Mouse (Mus musculus) G1E-ER4 (cell line): ENCODE data around the gene Dalrd3. TPM values are rescaled to one million over a fixed set of nuclear protein-coding genes. Genes with fewer than 3 reads are reported as not detected.

ENCODE experiments used
- GATA1 ChIP-seq: IDR thresholded peaks from one replicate; pipeline ENCODE4 v1.8.0; 2012; ENCODE audit warnings: low read length, inconsistent platforms
- polyA plus RNA-seq: library from polyadenylated mRNA; stranded (reverse); fragments of >175 nt; gene quantifications from 2 replicates; pipeline ENCODE4 v1.2.3, GENCODE M21; 2012

Gene Dalrd3
- 76.1 and 91.0 TPM in 2 replicates for polyA plus RNA-seq

DNA sequence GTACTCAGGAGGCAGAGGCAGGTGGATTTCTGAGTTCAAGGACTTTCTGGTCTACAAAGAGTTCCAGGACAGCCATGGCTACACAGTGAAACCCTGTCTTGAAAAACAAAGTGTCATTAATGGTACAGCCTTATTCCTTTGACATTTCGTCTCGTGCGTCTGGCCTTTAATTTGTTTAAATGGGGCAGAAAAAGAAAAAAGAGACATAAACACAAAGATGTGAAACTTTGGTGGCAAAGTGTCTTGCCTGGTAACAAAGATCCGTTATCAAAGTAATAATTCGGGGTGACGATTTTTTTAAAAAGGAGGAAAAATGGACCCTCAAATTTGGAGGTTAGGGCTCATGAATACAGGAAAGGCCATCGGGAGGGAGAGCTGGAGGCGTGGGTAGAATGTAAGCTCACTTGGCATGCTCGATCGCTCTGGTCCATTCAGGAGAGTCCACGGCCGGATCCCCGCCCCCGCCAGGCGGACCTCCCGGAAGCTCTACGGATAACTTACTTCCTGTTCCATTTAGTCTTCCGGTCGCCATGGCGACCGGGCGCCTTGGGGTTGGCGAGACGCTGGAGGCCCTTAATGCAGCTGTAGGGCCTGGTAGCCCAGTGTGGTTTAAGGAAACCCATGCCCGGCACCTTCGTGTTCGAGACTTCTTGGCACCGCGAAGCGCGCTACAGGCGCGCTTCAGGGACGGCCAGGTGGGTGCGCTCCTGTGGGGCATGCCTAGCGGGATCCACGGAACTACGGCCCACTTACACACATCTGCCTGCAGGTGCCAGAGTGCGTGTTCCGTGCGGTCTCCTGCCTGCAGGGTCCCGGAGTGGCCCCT lies at the start of gene Dalrd3:
TSS of gene Dalrd3 (plus strand) at position 506 of the 826 bp plus-strand sequence.
- no peak for TF ChIP-seq GATA1

DNA sequence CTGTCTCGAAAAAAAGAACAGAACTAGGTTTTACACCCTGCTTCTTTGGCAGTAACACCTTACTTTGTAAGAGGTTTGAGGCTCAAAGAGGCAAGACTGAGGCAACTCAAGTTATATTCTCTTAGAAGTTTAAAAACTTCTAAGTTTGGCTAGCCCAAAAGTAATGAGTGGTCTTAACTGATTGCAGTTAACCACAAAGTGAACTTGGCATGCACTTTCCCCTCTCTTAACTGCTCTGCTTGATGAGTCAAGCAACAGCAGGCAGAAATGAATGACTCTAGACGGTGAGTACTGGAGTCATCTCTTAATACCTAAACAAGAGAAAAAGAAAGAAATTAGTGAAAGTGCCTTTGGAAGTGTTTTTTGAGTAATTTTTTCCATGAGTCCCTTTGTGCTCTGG lies 48.1 kb upstream of the Dalrd3 start:
- no peak for TF ChIP-seq GATA1

DNA sequence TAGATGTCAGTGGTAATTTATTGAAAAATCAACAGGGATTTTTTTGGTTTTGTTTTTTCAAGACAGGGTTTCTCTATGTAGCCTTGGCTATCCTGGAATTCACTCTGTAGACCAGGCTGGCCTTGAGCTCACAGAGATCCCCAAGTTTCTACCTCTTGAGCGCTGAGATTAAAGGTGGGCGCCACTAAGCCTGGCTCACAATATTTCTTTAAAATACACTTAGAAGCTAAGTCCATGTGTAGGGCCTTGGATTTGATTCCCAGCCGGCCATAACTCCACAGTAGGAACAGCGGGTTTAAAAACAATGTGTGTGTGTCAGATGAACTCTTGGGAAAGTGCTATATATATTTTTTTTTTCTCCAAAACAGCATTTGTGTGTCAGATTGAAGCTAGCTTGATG lies 46.3 kb upstream of the Dalrd3 start:
- no peak for TF ChIP-seq GATA1

DNA sequence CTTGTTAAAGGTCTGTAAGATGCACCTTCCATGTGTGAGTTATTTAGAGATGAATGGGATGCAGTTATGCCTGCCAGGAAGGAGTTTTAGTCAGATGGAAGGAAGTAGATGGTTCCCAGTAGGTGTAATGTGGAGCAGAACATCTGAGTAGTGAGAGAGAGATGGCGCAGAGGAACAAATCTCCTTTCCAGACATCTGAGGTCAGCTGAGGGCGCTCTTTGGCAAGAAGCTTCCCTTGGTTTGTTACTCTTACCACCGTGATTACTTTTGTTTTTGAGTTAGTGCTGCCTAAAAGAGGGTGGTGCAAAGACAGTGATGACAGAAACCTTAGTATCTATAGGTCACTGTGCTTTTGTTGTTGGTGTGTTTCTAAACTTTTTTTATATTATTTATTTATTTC lies 44.3 kb upstream of the Dalrd3 start:
- TF ChIP-seq GATA1: no peak

DNA sequence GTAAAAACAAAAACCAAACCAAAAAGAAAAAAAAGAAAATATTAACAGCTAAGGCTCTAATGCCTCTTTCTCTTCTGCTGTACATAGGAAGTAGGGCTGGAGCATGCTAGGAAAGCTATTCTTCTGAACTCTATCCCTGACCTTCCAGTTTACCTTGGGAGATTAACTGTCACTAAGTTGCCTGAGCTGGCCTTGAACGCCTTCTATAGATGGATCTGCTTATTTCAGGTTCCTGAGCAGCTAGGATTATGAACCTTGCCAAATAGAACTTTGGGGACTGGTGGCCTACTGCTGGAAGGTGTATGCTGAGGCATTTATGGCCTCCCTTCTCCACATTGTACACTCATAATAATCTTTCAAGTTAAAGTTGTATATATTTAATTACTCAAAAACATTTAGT lies 38.7 kb upstream of the Dalrd3 start:
- no peak for TF ChIP-seq GATA1

DNA sequence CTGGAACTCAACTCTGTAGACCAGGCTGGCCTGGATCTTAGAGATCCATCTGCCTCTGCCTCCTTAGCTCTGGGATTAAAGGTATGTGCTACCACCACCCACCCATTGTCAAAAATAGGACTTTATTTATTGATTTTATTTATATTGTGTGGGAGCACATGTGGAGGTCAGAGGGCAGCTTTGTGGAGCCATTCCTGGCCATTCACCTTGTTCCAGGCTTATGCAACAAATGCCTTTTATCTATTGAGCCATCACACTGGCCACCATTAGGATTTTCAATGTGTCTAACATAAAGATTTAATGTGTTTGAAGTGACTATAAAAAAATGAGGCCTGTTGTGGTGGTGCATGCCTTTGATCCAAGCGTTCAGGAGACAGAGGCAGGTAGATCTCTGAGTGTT lies 38.2 kb upstream of the Dalrd3 start:
- no peak for TF ChIP-seq GATA1

DNA sequence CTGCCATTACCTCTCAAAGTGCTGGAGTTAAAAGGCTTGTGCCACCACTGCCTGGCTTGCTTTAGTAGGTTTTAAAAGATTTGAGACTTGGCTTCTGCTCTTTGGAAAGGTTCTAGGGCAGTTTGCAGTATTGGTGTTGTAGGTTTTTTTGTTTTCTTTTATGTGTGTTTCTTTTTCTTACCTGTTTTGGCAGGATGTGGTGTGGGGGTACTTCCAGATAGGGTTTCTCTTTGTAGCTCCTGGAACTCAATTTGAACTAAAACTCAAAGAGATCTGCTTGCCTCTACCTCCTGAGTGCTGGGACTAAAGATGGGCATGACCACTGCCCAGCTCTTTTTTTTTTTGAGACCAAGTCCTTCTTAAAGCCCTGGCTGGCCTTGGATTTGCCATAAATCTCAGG lies 28.8 kb upstream of the Dalrd3 start:
- no peak for TF ChIP-seq GATA1

DNA sequence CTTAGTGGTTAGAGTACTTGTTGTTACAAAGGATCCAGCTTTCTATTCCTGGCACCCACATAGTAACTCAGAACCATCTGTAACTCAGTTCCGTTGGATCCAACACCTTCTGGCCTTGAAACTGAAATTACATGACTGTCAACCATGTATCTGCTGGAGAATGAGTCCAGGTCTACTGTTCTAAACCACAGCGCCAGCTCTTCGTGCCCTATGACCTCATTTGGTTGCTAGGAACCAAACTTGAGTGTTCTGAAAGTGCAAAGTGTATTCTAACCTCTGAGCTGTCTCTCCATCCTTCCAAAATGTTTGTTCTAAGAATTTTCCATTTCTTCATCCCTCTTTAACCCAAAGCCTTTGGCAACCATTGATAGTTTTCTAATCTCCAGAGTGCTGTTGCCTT lies 23.7 kb upstream of the Dalrd3 start:
- no peak for TF ChIP-seq GATA1

DNA sequence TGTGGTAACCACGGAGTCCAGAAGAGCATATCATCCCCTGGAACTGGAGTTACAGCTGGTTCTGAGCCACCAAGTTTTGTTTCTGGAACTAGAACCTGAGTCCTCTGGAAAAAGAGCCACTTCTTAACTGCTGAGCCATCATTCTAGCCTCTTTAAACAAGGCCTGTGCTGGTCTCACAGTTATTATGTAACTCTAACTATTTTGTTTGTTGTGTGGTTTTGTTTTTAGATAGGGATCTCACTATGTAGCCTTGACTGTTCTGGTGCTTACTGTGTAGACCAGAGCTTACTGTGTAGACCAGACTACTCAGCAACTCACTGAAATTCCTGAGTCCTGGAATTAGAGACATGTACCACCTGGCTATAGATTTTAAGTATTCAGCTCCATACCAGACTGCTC lies 22.8 kb upstream of the Dalrd3 start:
- TF ChIP-seq GATA1: no peak

DNA sequence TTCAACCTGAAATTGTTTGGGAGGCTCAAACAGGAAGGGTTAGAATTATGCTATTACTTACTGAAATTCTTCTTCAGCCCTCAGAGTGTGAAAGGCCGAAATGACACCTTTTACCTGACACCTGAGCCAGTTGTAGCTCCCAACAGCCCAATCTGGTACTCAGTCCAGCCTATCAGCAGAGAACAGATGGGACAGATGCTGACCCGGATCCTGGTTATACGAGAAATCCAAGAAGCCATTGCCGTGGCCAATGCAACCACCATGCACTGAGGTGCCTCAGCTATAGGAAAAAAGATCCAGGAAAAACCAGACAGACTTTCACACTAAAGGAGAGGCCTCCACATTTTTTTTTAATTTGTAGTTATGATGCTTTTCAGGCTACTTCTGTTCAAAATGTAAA lies 10.5 kb upstream of the Dalrd3 start:
- TF ChIP-seq GATA1: no peak

DNA sequence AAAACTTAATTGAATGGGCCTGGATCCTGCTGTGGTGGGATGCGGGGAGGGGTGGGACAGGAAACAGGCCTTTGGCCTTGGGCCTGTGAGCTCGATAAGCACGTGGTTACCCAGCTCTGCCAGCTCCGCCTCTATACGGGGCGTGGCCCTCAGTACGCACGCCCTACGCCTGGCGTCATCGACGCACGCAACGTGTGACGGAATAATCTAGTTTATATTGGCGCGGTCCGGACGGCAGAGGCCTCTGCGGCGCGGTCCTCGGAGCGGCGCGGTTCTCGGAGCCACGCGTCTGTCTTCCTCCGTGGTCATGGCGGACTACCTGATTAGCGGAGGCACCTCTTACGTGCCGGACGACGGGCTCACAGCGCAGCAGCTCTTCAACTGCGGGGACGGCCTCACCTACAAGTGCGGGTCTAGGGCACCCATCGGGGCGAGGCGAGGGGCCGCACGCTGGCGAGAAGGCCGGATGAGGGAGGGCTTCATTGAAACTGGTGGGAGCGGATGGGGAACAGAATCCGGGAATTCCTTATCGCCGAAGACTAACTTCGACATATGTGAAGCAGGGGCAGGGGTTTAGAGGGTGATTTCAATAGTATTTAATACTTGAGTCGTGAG lies 9.4 kb upstream of the Dalrd3 start, which contains the start of gene Impdh2:
TSS of gene Impdh2 (plus strand) at position 60 of the 615 bp plus-strand sequence.
- no peak for TF ChIP-seq GATA1

DNA sequence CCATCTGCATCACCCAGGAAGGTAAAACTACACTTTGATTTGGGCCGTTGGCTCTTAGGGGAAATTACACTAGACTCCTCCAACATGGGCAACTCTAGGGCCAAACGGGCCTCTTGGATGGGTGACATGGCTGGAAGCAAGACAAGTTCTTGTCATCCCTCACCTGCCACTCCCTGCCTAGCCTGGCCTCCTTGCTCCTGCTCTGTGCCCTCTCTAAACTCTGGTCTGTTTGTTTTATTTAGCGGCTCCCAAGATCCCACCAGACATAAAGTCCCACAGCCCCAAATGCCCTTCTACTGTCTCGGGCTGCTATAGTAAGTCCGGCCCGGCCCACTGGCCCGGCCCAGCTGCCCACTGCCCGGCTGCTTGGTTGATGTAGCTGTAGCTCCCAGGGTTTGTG lies 6.0 kb upstream of the Dalrd3 start:
- TF ChIP-seq GATA1: no peak

DNA sequence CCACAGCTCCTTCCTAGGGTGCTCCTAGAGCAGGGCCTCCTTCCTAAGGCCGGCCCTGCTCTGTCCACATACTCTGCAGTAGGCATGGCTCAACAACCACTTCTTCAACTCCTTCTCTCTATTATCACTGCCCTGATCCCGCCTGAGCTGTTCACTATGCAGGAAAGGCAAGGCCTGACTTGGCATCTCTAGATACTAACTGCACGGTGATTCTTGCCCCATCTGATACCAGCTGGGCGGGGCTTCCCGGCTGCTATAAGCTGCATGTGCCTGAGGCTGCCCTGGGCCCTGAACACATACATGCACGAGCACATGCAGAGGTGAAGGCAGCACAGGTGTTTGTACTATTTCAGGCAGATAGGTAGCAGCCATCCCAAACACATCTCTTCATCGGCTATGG lies 5.6 kb upstream of the Dalrd3 start:
- no peak for TF ChIP-seq GATA1

DNA sequence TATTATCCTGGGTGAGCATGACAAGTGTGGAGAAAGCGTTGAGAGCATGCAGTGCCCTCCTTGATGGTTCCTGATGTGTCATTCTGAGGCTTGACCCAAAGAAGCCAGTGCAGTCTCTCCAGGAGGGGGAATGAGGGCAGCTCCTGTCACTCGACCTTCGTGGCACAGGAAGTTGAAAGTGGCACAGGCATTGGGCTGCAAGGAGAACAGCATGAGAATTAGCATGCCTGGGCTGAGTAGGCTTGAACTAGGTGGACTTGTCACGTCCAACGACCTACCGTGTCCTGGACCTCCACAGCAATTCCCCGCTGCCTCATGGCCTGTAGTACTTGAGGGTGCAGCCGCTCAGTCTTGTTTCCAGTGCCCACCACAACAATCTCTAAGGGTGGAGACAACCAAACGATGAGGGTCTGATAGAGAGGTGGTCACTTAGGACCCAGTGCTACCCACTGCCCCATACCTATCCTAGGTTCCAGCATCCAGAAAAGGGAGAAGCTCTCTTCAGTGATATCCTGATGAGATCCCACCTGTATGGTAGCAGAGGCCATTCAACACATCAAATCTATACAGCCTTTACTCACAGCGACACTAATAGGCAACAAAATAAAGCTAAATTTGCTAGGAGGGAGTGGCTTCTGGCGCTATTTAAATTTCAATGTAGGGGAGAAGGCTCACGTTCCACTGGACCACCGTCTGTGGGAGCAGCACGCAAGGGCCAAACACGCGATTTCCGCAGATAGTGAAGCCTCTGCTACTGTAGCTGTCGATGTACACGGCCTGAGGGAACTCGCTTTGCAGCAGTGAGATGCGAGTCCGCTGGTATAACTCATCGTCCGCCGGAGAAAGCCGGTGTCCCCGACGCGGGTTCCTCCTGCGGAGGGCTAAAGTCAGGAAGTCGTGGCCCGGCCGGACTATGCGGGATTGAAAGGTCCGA lies 3.5 kb upstream of the Dalrd3 start:
- no peak for TF ChIP-seq GATA1

DNA sequence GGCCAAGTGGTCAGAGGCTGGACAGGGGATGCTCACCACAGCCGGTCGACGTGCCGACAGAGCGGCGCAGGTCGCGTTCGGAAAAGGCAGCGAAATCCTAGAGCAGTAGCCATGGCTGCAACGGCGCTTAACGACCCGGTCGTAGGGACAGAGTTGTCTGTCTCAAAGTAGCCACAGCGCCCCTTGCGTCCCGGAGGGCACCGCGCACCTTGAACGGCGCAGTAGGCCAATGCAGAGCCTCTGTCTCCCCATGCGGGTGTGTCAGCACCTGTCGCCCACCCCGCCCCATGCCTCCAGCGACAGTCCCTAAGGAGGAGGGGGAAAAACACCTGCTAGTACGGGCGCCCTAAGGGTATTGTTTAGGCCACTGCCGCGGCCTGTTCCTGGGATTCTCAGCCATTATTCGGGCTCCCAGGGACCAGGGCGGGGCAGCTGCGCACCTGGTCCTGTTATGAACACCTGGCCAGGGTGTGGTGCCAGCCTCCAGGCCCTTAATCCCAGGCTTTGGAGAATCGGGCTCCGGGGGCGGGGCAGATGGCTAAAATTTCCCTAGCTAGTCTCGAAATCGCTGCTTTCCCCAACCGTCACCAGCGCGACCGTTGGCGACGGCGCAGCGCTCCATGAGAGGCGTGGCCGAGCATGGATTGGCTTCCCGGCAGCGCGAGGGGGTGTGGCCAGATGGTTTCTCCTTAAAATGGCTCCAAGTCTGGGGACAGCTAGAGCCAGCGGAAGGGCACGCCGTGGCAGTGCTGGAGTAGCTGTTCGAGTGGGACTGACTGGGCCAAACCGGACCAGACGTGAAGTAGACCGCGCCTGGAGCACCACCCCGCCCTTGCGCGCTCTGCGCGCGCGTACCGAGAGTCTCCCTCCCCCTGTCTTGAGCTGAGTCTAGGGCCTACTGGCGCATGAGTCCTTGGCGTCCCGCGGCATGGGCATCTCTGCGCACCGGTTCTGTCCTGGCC lies 2.6 kb upstream of the Dalrd3 start, which contains the start of gene Ndufaf3:
TSS of gene Ndufaf3 (minus strand) at position 620 of the 962 bp plus-strand sequence.
- no peak for TF ChIP-seq GATA1
